Mouse (Mus musculus): ENCODE results near the gene Chl1. TPM values are rescaled to one million over a fixed set of nuclear protein-coding genes. Genes with fewer than 3 reads are reported as not detected.

The Chl1 gene
- polyA plus RNA-seq, 1 experiment = 104 TPM

GRCm38 (mm10) chr6:103546314-103546713 is 35.9 kb downstream of the Chl1 start:
- DNase-seq (ENCODE audit: low read depth) = peak; percentile 46
- TF ChIP-seq CTCF (IDR thresholded peaks at IDR 0.05; ENCODE audit: borderline replicate concordance, extremely low read depth, insufficient read depth, insufficient read length) (no peak), POLR2A (IDR thresholded peaks at IDR 0.05; ENCODE audit: borderline replicate concordance, extremely low read depth, insufficient read depth, insufficient read length, poor library complexity, severe bottlenecking) (no peak)

GRCm38 (mm10) chr6:103549929-103550328 is 39.5 kb downstream of the Chl1 start:
- TF ChIP-seq POLR2A (IDR thresholded peaks at IDR 0.05; ENCODE audit: borderline replicate concordance, extremely low read depth, insufficient read depth, insufficient read length, poor library complexity, severe bottlenecking) = no peak
- no peak for TF ChIP-seq CTCF (IDR thresholded peaks at IDR 0.05; ENCODE audit: borderline replicate concordance, extremely low read depth, insufficient read depth, insufficient read length)
- no peak for DNase-seq (ENCODE audit: low read depth)

GRCm38 (mm10) chr6:103558037-103558893 is 47.9 kb downstream of the Chl1 start:
- peak; percentile 64 for DNase-seq (ENCODE audit: low read depth)
- TF ChIP-seq CTCF (IDR thresholded peaks at IDR 0.05; ENCODE audit: borderline replicate concordance, extremely low read depth, insufficient read depth, insufficient read length) (no peak), POLR2A (IDR thresholded peaks at IDR 0.05; ENCODE audit: borderline replicate concordance, extremely low read depth, insufficient read depth, insufficient read length, poor library complexity, severe bottlenecking) (no peak)

DNA sequence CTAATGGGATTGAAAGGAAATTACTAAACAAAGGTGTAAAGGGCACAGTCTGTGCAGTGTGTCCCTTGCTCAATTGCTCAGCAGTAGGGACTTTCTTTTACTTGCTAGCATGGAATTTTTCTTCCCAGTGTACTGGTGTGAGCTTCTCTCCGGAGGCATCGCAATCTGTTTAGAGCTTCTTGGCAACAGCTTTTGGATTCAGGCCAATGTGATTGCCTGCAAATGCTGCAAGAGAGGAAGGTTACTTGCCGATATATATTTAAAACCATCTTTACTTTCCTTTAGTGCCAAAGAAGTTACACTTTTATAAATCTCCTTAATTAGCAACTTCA is 48.5 kb downstream of the Chl1 start:
- peak; percentile 95 for DNase-seq (ENCODE audit: low read depth)
- TF ChIP-seq POLR2A (IDR thresholded peaks at IDR 0.05; ENCODE audit: borderline replicate concordance, extremely low read depth, insufficient read depth, insufficient read length, poor library complexity, severe bottlenecking) (no peak), CTCF (IDR thresholded peaks at IDR 0.05; ENCODE audit: borderline replicate concordance, extremely low read depth, insufficient read depth, insufficient read length) (no peak)

- peak; percentile 55 for DNase-seq (ENCODE audit: low read depth)
- TF ChIP-seq CTCF (IDR thresholded peaks at IDR 0.05; ENCODE audit: borderline replicate concordance, extremely low read depth, insufficient read depth, insufficient read length) (no peak), POLR2A (IDR thresholded peaks at IDR 0.05; ENCODE audit: borderline replicate concordance, extremely low read depth, insufficient read depth, insufficient read length, poor library complexity, severe bottlenecking) (no peak)
Observed at GRCm38 (mm10) chr6:103559344-103559743, 49.0 kb downstream of the Chl1 start.

DNA sequence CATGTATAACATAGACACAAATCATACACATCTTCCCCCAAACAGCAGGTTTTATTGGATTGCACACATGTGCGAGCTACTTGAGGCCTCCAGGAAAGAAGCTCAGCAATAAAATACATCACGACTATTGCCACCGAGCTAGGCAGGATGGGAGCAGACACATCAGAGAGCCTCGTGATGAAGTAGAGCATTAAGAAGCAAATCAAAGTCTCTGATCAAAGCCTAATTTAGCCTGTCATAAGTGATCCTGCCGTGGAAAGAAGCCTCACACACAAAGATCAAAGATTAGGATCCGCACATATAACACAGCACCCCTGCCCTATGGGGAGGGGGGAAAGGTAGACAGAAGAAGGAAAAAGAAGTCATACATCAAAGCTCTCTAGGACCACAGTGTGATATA is 54.4 kb downstream of the Chl1 start:
- TF ChIP-seq CTCF (IDR thresholded peaks at IDR 0.05; ENCODE audit: borderline replicate concordance, extremely low read depth, insufficient read depth, insufficient read length) = no peak
- TF ChIP-seq POLR2A (IDR thresholded peaks at IDR 0.05; ENCODE audit: borderline replicate concordance, extremely low read depth, insufficient read depth, insufficient read length, poor library complexity, severe bottlenecking) = no peak
- DNase-seq (ENCODE audit: low read depth) = peak; percentile 53

GRCm38 (mm10) chr6:103567247-103567646 is 56.9 kb downstream of the Chl1 start:
- peak; percentile 48 for DNase-seq (ENCODE audit: low read depth)
- TF ChIP-seq CTCF (IDR thresholded peaks at IDR 0.05; ENCODE audit: borderline replicate concordance, extremely low read depth, insufficient read depth, insufficient read length) = no peak
- no peak for TF ChIP-seq POLR2A (IDR thresholded peaks at IDR 0.05; ENCODE audit: borderline replicate concordance, extremely low read depth, insufficient read depth, insufficient read length, poor library complexity, severe bottlenecking)

GRCm38 (mm10) chr6:103572659-103573058 is 62.3 kb downstream of the Chl1 start:
- TF ChIP-seq POLR2A (IDR thresholded peaks at IDR 0.05; ENCODE audit: borderline replicate concordance, extremely low read depth, insufficient read depth, insufficient read length, poor library complexity, severe bottlenecking) (no peak), CTCF (IDR thresholded peaks at IDR 0.05; ENCODE audit: borderline replicate concordance, extremely low read depth, insufficient read depth, insufficient read length) (no peak)
- no peak for DNase-seq (ENCODE audit: low read depth)

GRCm38 (mm10) chr6:103584224-103584623 is 73.8 kb downstream of the Chl1 start:
- no peak for DNase-seq (ENCODE audit: low read depth)
- TF ChIP-seq POLR2A (IDR thresholded peaks at IDR 0.05; ENCODE audit: borderline replicate concordance, extremely low read depth, insufficient read depth, insufficient read length, poor library complexity, severe bottlenecking) (no peak), CTCF (IDR thresholded peaks at IDR 0.05; ENCODE audit: borderline replicate concordance, extremely low read depth, insufficient read depth, insufficient read length) (no peak)

DNA sequence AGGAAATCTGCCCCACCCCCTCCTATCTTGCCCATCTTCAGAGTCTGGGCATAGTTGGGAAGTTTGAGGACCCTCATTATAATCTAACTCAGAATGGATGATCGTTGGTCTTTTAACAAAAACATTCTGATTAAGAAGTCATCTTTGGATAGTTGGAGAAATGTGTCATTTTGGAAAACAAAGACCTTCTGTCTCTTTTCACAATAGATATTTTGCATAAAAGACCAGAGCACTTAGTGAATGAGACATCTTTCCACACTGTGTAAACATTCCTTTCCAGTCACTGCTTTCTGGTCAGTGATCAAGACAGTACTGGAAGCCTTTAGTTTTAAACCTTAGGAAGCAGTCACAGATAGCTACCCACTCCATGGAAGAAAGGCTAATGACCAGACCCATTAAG is 75.3 kb downstream of the Chl1 start:
- TF ChIP-seq POLR2A (IDR thresholded peaks at IDR 0.05; ENCODE audit: borderline replicate concordance, extremely low read depth, insufficient read depth, insufficient read length, poor library complexity, severe bottlenecking) (no peak), CTCF (IDR thresholded peaks at IDR 0.05; ENCODE audit: borderline replicate concordance, extremely low read depth, insufficient read depth, insufficient read length) (no peak)
- DNase-seq (ENCODE audit: low read depth) = no peak

- TF ChIP-seq POLR2A (IDR thresholded peaks at IDR 0.05; ENCODE audit: borderline replicate concordance, extremely low read depth, insufficient read depth, insufficient read length, poor library complexity, severe bottlenecking) (no peak), CTCF (IDR thresholded peaks at IDR 0.05; ENCODE audit: borderline replicate concordance, extremely low read depth, insufficient read depth, insufficient read length) (no peak)
- DNase-seq (ENCODE audit: low read depth) = no peak
Observed at GRCm38 (mm10) chr6:103586081-103586480, 75.7 kb downstream of the Chl1 start.

- no peak for DNase-seq (ENCODE audit: low read depth)
- TF ChIP-seq CTCF (IDR thresholded peaks at IDR 0.05; ENCODE audit: borderline replicate concordance, extremely low read depth, insufficient read depth, insufficient read length) (no peak), POLR2A (IDR thresholded peaks at IDR 0.05; ENCODE audit: borderline replicate concordance, extremely low read depth, insufficient read depth, insufficient read length, poor library complexity, severe bottlenecking) (no peak)
Observed at GRCm38 (mm10) chr6:103602070-103602469, 91.7 kb downstream of the Chl1 start.

Measured in brain, embryonic 14.5 days (tissue).